Mouse (Mus musculus) spleen, adult 2 months (tissue): ENCODE measurements at regions not wholly inside any gene's neighbourhood (a gene's known extent, or its start where the extent isn't known, plus 50 kb on each side); places are given as distances from the start of the nearest gene placed in this dataset.

ENCODE experiments used
- DNase-seq, 2 experiments: peaks; one replicate each; pipeline versions ENCODE4 v3.0.0 to v3.0.0-alpha.2; 2012 to 2021; ENCODE audit warnings: low spot score in 2 of 2, low read depth in 1 of 2
- H3K27ac ChIP-seq: fragments of 200-500 bp; 2 replicates; pipeline ENCODE4 v1.5.1; 2012; ENCODE audit warnings: low read length, inconsistent platforms; ENCODE audit not compliant: insufficient read depth
- H3K27me3 ChIP-seq: fragments of 200-500 bp; 2 replicates; pipeline ENCODE4 v1.6.1; 2012; ENCODE audit warnings: mild to moderate bottlenecking, moderate library complexity, low read length, inconsistent platforms; ENCODE audit not compliant: control insufficient read depth, insufficient read depth
- H3K36me3 ChIP-seq: fragments of 200-500 bp; 2 replicates; pipeline ENCODE4 v1.6.1; 2012; ENCODE audit warnings: mild to moderate bottlenecking, low read length, inconsistent platforms; ENCODE audit not compliant: control insufficient read depth, insufficient read depth
- H3K4me1 ChIP-seq: fragments of 200-500 bp; 2 replicates; pipeline ENCODE4 v1.6.1; 2011; ENCODE audit warnings: inconsistent platforms; ENCODE audit not compliant: control insufficient read depth, insufficient read depth, insufficient read length
- H3K4me3 ChIP-seq: fragments of 200-500 bp; 2 replicates; pipeline ENCODE4 v1.5.1; 2011; ENCODE audit warnings: mild to moderate bottlenecking, inconsistent platforms; ENCODE audit not compliant: insufficient read depth, insufficient read length; ENCODE audit errors: extremely low read depth
- CTCF ChIP-seq: fragments of 200-500 bp; IDR thresholded peaks from 2 replicates; pipeline ENCODE4 v1.5.1; 2011; ENCODE audit warnings: mild to moderate bottlenecking, inconsistent platforms; ENCODE audit not compliant: insufficient read depth, insufficient read length, insufficient replicate concordance; ENCODE audit errors: extremely low read depth
- POLR2A ChIP-seq: fragments of 200-500 bp; IDR thresholded peaks from 2 replicates; pipeline ENCODE4 v1.6.1; 2011; ENCODE audit warnings: low read depth, low read length, inconsistent platforms
- WGBS: fragments of 180-500 bp; shearing (Covaris S2); methylation state at CpG from one replicate; pipeline ENCODE4 v1.1.7; 2018; 5-methylcytosine and 5-hydroxymethylcytosine counted together

DNA sequence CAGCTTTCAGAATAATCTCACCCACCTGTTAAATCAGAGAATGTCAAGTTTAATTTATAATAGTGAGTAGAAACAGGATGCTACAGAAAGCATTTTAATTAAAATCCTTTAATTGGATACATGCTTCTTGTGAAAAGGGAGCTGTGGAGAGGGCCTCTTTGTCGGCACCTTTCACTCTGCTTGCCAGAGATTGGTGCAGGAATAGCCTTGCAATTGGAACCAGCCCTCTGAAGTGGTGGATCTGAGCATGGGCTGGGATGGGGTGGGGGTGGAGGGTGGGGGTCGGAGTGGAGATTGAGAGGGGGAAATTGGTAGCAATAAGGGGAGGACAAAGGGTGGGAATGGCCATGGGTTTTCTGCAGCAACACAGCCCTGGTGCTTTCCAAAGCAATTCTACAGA, 207.2 kb downstream of the Tbx15 start:
- no peaks in the 10 kb centered on the region for H3K4me1 ChIP-seq

DNA sequence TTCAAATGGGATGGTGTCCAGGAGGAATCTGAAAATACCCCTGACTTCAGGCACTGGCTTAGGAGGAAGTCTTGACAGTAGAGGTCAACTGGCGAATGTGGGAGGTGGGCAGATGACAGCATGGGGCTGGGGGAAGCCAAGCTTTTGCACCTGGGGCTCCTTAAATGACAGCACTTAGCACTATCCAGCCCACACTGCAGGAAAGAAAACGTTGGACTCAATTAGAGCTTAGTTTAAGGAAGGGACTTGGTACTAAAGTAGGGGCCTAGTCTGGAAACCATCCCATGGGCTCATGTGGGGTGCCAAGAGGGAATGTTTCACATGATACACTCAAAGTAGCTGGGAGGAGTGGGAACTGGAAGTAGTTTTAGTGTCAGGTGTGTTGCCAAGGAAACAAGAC, 207.6 kb downstream of the Tbx15 start:
- Histone ChIP-seq H3K27ac (no peak overlapping the region), H3K27me3 (no peaks in the 10 kb centered on the region), H3K36me3 (no peaks in the 10 kb centered on the region), H3K4me1 (no peaks in the 10 kb centered on the region), H3K4me3 (no peak overlapping the region)
- no peak for DNase-seq
- TF ChIP-seq POLR2A (no peak), CTCF (no peak)
- 41% methylated on average over 2 of the region's 2 CpGs for WGBS

More for the DNA sequence above, 207.2 kb downstream of the Tbx15 start:
- Histone ChIP-seq H3K27ac (no peak overlapping the region), H3K4me3 (no peak overlapping the region), H3K36me3 (no peaks in the 10 kb centered on the region), H3K27me3 (no peaks in the 10 kb centered on the region)
- DNase-seq, result no peak
- no peak for TF ChIP-seq CTCF
- TF ChIP-seq POLR2A, result no peak
- WGBS, result 48% methylated on average over 2 of the region's 2 CpGs

DNA sequence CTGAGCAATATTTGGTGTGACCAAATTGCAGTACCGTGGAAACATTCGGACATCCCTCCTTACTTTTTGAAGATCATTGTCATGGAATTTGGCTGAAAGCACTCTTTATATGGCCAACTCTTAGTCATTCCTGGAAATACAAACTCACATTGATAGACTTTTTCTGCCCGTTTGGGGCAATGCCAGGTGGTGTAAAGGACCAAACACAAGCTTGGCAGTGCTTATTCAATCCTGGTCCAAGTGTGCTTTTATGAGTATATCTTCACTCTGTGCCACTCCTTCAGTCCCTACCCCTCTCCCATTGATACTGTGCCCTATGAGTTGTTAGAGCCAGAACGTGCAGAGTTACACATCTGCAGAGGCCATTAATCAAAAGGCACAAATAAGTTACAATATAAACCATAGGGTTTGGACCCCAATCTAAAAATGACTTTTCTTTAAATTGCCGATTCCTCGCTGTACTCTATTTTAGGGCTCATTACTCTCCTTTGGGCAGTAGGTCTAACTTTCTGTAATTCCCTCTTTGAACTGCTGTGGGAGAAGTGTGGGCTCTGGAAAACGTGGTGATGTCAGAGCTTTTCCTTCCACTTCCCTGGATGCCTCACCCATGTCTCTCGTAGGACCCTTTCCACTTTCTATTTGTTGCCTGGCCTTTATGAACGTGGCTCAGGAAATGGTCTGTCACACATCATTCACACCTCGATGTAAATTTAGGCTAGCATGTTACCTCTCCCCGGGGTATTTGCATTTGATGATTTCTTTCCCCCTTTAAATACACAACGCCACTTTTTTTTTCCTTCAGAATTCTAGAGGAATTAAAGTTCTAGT, 219.1 kb downstream of the Tbx15 start:
- DNase-seq, result no peak
- TF ChIP-seq POLR2A, result no peak
- no peak for TF ChIP-seq CTCF
- H3K27me3 ChIP-seq, result no peaks in the 10 kb centered on the region
- no peaks in the 10 kb centered on the region for H3K36me3 ChIP-seq
- H3K27ac ChIP-seq, result no peak overlapping the region
- no peaks in the 10 kb centered on the region for H3K4me1 ChIP-seq
- no peak overlapping the region for H3K4me3 ChIP-seq
- 66% methylated on average over 12 of the region's 12 CpGs for WGBS

DNA sequence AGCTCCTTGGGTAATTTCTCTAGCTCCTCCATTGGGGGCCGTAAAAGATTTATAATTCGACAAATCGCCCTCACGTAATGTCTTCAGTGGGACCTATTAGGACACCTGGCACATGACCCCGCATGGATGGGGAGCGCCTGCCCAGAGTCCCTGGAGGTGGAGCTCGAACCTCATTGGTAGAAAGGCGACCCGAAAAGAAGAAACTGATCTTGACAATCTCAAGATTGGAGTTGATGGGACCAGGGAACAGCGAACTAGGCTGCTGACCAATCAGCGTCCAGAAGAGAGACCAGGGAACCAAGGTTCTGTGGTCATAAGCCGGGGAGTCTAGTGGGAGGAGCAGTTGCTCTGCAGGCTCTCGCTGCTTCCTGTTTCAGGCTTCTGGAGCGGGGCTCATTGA, 259.8 kb downstream of the Tbx15 start:
- H3K36me3 ChIP-seq, result no peaks in the 10 kb centered on the region
- TF ChIP-seq CTCF, result no peak
- no peak for TF ChIP-seq POLR2A
- H3K27ac ChIP-seq, result no peak overlapping the region
- DNase-seq, result peak in 1 of 2 experiments; percentile 6
- H3K27me3 ChIP-seq, result no peaks in the 10 kb centered on the region
- H3K4me1 ChIP-seq, result no peaks in the 10 kb centered on the region
- no peak overlapping the region for H3K4me3 ChIP-seq
- WGBS, result 85% methylated on average over 14 of the region's 14 CpGs

GRCm38 (mm10) chr3:99504772-99505171, 264.6 kb downstream of the Tbx15 start:
- no peak overlapping the region for H3K4me3 ChIP-seq
- TF ChIP-seq CTCF (no peak), POLR2A (no peak)
- no peaks in the 10 kb centered on the region for H3K27me3 ChIP-seq
- 86% methylated on average over 2 of the region's 2 CpGs for WGBS
- no peak overlapping the region for H3K27ac ChIP-seq
- H3K4me1 ChIP-seq, result no peaks in the 10 kb centered on the region
- no peak for DNase-seq
- H3K36me3 ChIP-seq, result no peaks in the 10 kb centered on the region

GRCm38 (mm10) chr3:99512250-99512649, 272.1 kb downstream of the Tbx15 start:
- TF ChIP-seq POLR2A (no peak), CTCF (no peak)
- no peaks in the 10 kb centered on the region for H3K4me1 ChIP-seq
- H3K36me3 ChIP-seq, result no peaks in the 10 kb centered on the region
- no peak for DNase-seq
- 87% methylated on average over 1 of the region's 1 CpGs for WGBS
- no peak overlapping the region for H3K4me3 ChIP-seq
- no peak overlapping the region for H3K27ac ChIP-seq
- H3K27me3 ChIP-seq, result no peaks in the 10 kb centered on the region

DNA sequence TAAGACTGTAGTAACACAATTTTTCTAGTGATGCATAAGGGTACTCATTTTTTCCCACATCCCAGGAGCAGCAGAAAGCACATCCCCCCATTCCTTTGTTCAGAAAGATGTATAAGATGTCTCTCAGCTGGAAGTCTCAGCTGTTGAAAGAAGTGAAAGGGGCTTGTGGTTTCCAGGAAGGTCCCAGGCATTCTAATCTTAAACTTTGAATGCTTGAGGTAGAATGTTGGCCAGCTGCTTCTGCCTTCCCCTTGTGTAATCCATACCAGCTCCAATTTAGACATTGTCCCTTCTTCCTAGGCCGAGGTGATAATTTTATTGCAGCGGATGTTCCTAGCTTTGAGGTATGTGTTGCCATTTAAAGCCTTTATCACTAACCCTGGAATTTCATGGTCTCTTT, 272.8 kb downstream of the Tbx15 start:
- no peak overlapping the region for H3K4me3 ChIP-seq
- no peaks in the 10 kb centered on the region for H3K36me3 ChIP-seq
- WGBS, result 83% methylated on average over 2 of the region's 2 CpGs
- H3K4me1 ChIP-seq, result no peaks in the 10 kb centered on the region
- H3K27ac ChIP-seq, result no peak overlapping the region
- H3K27me3 ChIP-seq, result no peaks in the 10 kb centered on the region
- TF ChIP-seq CTCF, result no peak
- no peak for TF ChIP-seq POLR2A
- DNase-seq, result no peak
